Mouse (Mus musculus) left cerebral cortex, adult 8-10 months (tissue): Measurements from ENCODE around the gene Prss56. TPM values are rescaled to one million over a fixed set of nuclear protein-coding genes. Genes with fewer than 3 reads are reported as not detected.

Experiments used
- DNase-seq, 2 experiments: peaks; one replicate each; pipeline ENCODE4 v3.0.0; 2022; ENCODE audit warnings: low spot score in 2 of 2
- total RNA-seq, 4 experiments: library from RNA; stranded (reverse); gene quantifications; 2 replicates each; pipeline ENCODE4 v1.2.4; 2022

Prss56 gene
- total RNA-seq, 4 experiments from 2014 or later, result 1.8 to 4.2 (median 2.8) TPM

DNA sequence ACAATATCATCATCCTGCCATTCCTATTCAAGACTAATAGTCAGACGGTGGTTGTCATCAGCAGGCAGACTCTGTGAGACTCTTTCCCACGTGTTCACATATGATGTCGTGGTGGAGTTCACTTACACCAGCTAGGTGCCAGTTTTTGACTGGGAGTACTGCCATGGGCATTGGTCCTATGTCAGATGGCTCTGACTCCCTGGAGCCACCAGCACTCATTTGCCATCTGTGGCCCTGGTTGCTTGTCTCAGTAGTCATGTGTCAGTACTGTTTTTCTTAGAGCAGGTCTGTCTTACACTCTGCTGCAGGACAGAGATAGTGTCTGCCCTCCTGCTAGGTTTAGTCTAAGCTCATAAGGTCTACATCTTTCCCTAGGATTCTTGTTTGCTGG lies 44.0 kb downstream of the Prss56 start:
- no peak for DNase-seq

DNA sequence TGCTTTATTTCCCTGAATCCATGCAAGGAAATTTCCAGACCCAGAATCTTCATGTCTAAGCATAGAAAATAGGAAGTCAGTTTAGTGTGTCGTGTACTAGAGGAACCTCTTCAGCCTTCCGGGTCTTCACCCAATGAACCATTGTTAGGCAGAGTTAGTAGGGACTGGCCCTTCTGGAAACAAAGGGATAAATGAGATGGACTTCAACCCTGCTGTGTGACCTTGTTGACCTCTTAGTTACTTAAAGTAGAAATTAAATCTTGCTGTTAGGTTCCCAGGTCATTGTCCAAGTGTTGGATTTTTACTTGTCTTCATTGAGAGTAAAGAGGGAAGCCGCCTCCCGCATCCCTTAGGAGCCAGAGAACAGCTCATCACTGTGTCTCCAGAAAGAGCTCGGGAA lies 47.5 kb downstream of the Prss56 start:
- DNase-seq, result no peak

DNA sequence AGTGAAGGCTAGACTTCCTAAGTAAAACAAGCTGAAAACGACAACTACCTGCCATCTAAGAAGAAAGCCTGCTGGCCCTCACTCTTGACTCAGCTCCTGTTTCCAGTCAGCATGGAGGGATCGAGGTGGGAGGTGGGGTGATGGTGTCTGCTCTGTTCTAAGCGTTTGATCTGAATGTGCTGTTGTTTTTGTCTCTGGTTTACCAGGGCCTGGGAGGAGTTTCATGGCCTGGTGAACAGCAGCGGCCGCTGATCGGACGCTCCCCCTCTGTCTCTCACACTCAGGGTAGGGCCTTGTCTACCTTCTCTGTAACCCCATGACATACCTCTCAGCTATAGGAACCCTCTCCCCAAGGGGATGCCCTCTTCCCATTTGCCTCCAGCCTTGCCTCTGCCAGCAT lies 49.1 kb downstream of the Prss56 start:
- no peak for DNase-seq

Other genes starting within 250 kb of the Prss56 start
- not detected for gene Alppl2, start 93.4 kb upstream of the Prss56 start, total RNA-seq
- under 1 TPM in 3 of 4 experiments, not detected in 1; 0.26 to 0.37 (median 0.30) TPM for gene Alpi, start 81.7 kb upstream of the Prss56 start, total RNA-seq
- not detected for gene Akp3, start 58.3 kb upstream of the Prss56 start, total RNA-seq
- gene Ecel1, start 26.8 kb upstream of the Prss56 start, total RNA-seq, result 10 to 100 TPM; 15.6 to 23.3 (median 17.4) TPM
- not detected for gene Chrnd, start 7.3 kb downstream of the Prss56 start, total RNA-seq
- not detected for gene Chrng, start 21.3 kb downstream of the Prss56 start, total RNA-seq
- 10 to 100 TPM; 57.6 to 68.2 (median 58.9) TPM for gene Eif4e2, start 30.6 kb downstream of the Prss56 start, total RNA-seq
- gene Efhd1, start 81.0 kb downstream of the Prss56 start, total RNA-seq, result 10 to 100 TPM; 16.4 to 18.6 (median 17.5) TPM
- gene Gigyf2, start 143.7 kb downstream of the Prss56 start, total RNA-seq, result 100 to 1,000 TPM; 121 to 154 (median 142) TPM
- 1 to 10 TPM; 3.8 to 9.9 (median 5.2) TPM for gene Kcnj13, start 211.4 kb downstream of the Prss56 start, total RNA-seq